Mouse (Mus musculus): ENCODE results near the gene Zfp335. TPM values are rescaled to one million over a fixed set of nuclear protein-coding genes. Genes with fewer than 3 reads are reported as not detected.

Gene Zfp335
- polyA plus RNA-seq, 1 experiment from 2014 or later, result 11.3 TPM

- H3K4me3 ChIP-seq (replicated peaks; ENCODE audit: low read length), result no peak overlapping the region
- H3K9me3 ChIP-seq (replicated peaks; ENCODE audit: control insufficient read depth, low read length), result no peaks in the 10 kb centered on the region
- 59% methylated on average over 4 of the region's 4 CpGs for WGBS
- no peak overlapping the region for H3K4me2 ChIP-seq (ENCODE audit: low read depth, low read length)
- H3K9ac ChIP-seq (ENCODE audit: low read length), result no peak overlapping the region
- no peaks in the 10 kb centered on the region for H3K36me3 ChIP-seq (ENCODE audit: control insufficient read depth, insufficient read depth, low read length)
- no peak for ATAC-seq (ENCODE audit: insufficient read depth, low FRiP score)
- peaks cover 26% of the 10 kb centered on the region; the same call in 1 of the 2 replicates for H3K27me3 ChIP-seq (ENCODE audit: control insufficient read depth, insufficient read depth, low read length)
- H3K27ac ChIP-seq (ENCODE audit: low read length), result no peak overlapping the region
- H3K4me1 ChIP-seq (ENCODE audit: control insufficient read depth, insufficient read depth, low read length), result peaks cover 17% of the 10 kb centered on the region
Measured at GRCm38 (mm10) chr2:164935991-164936390, 24.4 kb upstream of the Zfp335 start.

GRCm38 (mm10) chr2:164933534-164933933, 22.0 kb upstream of the Zfp335 start:
- Histone ChIP-seq H3K9me3 (replicated peaks; ENCODE audit: control insufficient read depth, low read length) (no peaks in the 10 kb centered on the region), H3K36me3 (ENCODE audit: control insufficient read depth, insufficient read depth, low read length) (no peaks in the 10 kb centered on the region), H3K27ac (ENCODE audit: low read length) (no peak overlapping the region), H3K9ac (ENCODE audit: low read length) (no peak overlapping the region), H3K27me3 (ENCODE audit: control insufficient read depth, insufficient read depth, low read length) (peaks cover 10% of the 10 kb centered on the region; the same call in 1 of the 2 replicates), H3K4me3 (replicated peaks; ENCODE audit: low read length) (no peak overlapping the region), H3K4me1 (ENCODE audit: control insufficient read depth, insufficient read depth, low read length) (peaks cover 4% of the 10 kb centered on the region; the same call in 1 of the 2 replicates), H3K4me2 (ENCODE audit: low read depth, low read length) (no peak overlapping the region)
- ATAC-seq (ENCODE audit: insufficient read depth, low FRiP score), result no peak
- WGBS, result 29% methylated on average over 10 of the region's 10 CpGs

GRCm38 (mm10) chr2:164930706-164931581, 19.4 kb upstream of the Zfp335 start:
- Histone ChIP-seq H3K9ac (ENCODE audit: low read length) (no peak overlapping the region), H3K4me2 (ENCODE audit: low read depth, low read length) (no peak overlapping the region), H3K4me1 (ENCODE audit: control insufficient read depth, insufficient read depth, low read length) (peaks cover 4% of the 10 kb centered on the region; the same call in 1 of the 2 replicates), H3K9me3 (replicated peaks; ENCODE audit: control insufficient read depth, low read length) (no peaks in the 10 kb centered on the region), H3K36me3 (ENCODE audit: control insufficient read depth, insufficient read depth, low read length) (no peaks in the 10 kb centered on the region), H3K4me3 (replicated peaks; ENCODE audit: low read length) (no peak overlapping the region), H3K27me3 (ENCODE audit: control insufficient read depth, insufficient read depth, low read length) (peaks cover 5% of the 10 kb centered on the region; the same call in 1 of the 2 replicates), H3K27ac (ENCODE audit: low read length) (peak overlapping the region; percentile 52)
- 31% methylated on average over 11 of the region's 11 CpGs for WGBS
- ATAC-seq (ENCODE audit: insufficient read depth, low FRiP score), result peak; percentile 72

- peaks cover 4% of the 10 kb centered on the region; the same call in 1 of the 2 replicates for H3K36me3 ChIP-seq (ENCODE audit: control insufficient read depth, insufficient read depth, low read length)
- H3K4me3 ChIP-seq (replicated peaks; ENCODE audit: low read length), result no peak overlapping the region
- peak; percentile 79 for ATAC-seq (ENCODE audit: insufficient read depth, low FRiP score)
- 33% methylated on average over 11 of the region's 11 CpGs for WGBS
- H3K27me3 ChIP-seq (ENCODE audit: control insufficient read depth, insufficient read depth, low read length), result no peaks in the 10 kb centered on the region
- H3K4me2 ChIP-seq (ENCODE audit: low read depth, low read length), result no peak overlapping the region
- H3K9ac ChIP-seq (ENCODE audit: low read length), result no peak overlapping the region
- no peaks in the 10 kb centered on the region for H3K4me1 ChIP-seq (ENCODE audit: control insufficient read depth, insufficient read depth, low read length)
- H3K27ac ChIP-seq (ENCODE audit: low read length), result no peak overlapping the region
- no peaks in the 10 kb centered on the region for H3K9me3 ChIP-seq (replicated peaks; ENCODE audit: control insufficient read depth, low read length)
Measured at GRCm38 (mm10) chr2:164924100-164924857, 12.7 kb upstream of the Zfp335 start.

- Histone ChIP-seq H3K4me3 (replicated peaks; ENCODE audit: low read length) (no peak overlapping the region), H3K36me3 (ENCODE audit: control insufficient read depth, insufficient read depth, low read length) (peaks cover 6% of the 10 kb centered on the region; the same call in 1 of the 2 replicates), H3K4me2 (ENCODE audit: low read depth, low read length) (no peak overlapping the region), H3K27ac (ENCODE audit: low read length) (no peak overlapping the region), H3K4me1 (ENCODE audit: control insufficient read depth, insufficient read depth, low read length) (no peaks in the 10 kb centered on the region), H3K9ac (ENCODE audit: low read length) (no peak overlapping the region), H3K9me3 (replicated peaks; ENCODE audit: control insufficient read depth, low read length) (no peaks in the 10 kb centered on the region), H3K27me3 (ENCODE audit: control insufficient read depth, insufficient read depth, low read length) (no peaks in the 10 kb centered on the region)
- WGBS, result 70% methylated on average over 4 of the region's 4 CpGs
- ATAC-seq (ENCODE audit: insufficient read depth, low FRiP score), result no peak
Measured at GRCm38 (mm10) chr2:164923291-164923690, 11.7 kb upstream of the Zfp335 start.

- H3K9ac ChIP-seq (ENCODE audit: low read length), result no peak overlapping the region
- no peak overlapping the region for H3K4me3 ChIP-seq (replicated peaks; ENCODE audit: low read length)
- WGBS, result 47% methylated on average over 6 of the region's 7 CpGs
- H3K4me1 ChIP-seq (ENCODE audit: control insufficient read depth, insufficient read depth, low read length), result no peaks in the 10 kb centered on the region
- no peak overlapping the region for H3K4me2 ChIP-seq (ENCODE audit: low read depth, low read length)
- peaks cover 6% of the 10 kb centered on the region; the same call in 1 of the 2 replicates for H3K36me3 ChIP-seq (ENCODE audit: control insufficient read depth, insufficient read depth, low read length)
- no peak for ATAC-seq (ENCODE audit: insufficient read depth, low FRiP score)
- H3K27ac ChIP-seq (ENCODE audit: low read length), result no peak overlapping the region
- H3K9me3 ChIP-seq (replicated peaks; ENCODE audit: control insufficient read depth, low read length), result no peaks in the 10 kb centered on the region
- no peaks in the 10 kb centered on the region for H3K27me3 ChIP-seq (ENCODE audit: control insufficient read depth, insufficient read depth, low read length)
Measured at GRCm38 (mm10) chr2:164921984-164922383, 10.4 kb upstream of the Zfp335 start.

GRCm38 (mm10) chr2:164918325-164918724, 6.8 kb upstream of the Zfp335 start:
- no peak overlapping the region for H3K9ac ChIP-seq (ENCODE audit: low read length)
- H3K27ac ChIP-seq (ENCODE audit: low read length), result no peak overlapping the region
- H3K4me3 ChIP-seq (replicated peaks; ENCODE audit: low read length), result no peak overlapping the region
- WGBS, result 69% methylated on average over 4 of the region's 5 CpGs
- peaks cover 4% of the 10 kb centered on the region for H3K4me1 ChIP-seq (ENCODE audit: control insufficient read depth, insufficient read depth, low read length)
- ATAC-seq (ENCODE audit: insufficient read depth, low FRiP score), result no peak
- H3K9me3 ChIP-seq (replicated peaks; ENCODE audit: control insufficient read depth, low read length), result no peaks in the 10 kb centered on the region
- peaks cover 6% of the 10 kb centered on the region; the same call in 1 of the 2 replicates for H3K36me3 ChIP-seq (ENCODE audit: control insufficient read depth, insufficient read depth, low read length)
- no peak overlapping the region for H3K4me2 ChIP-seq (ENCODE audit: low read depth, low read length)
- H3K27me3 ChIP-seq (ENCODE audit: control insufficient read depth, insufficient read depth, low read length), result no peaks in the 10 kb centered on the region

- H3K9ac ChIP-seq (ENCODE audit: low read length), result no peak overlapping the region
- ATAC-seq (ENCODE audit: insufficient read depth, low FRiP score), result no peak
- H3K4me2 ChIP-seq (ENCODE audit: low read depth, low read length), result no peak overlapping the region
- peaks cover 6% of the 10 kb centered on the region; the same call in 1 of the 2 replicates for H3K36me3 ChIP-seq (ENCODE audit: control insufficient read depth, insufficient read depth, low read length)
- H3K27me3 ChIP-seq (ENCODE audit: control insufficient read depth, insufficient read depth, low read length), result no peaks in the 10 kb centered on the region
- H3K4me1 ChIP-seq (ENCODE audit: control insufficient read depth, insufficient read depth, low read length), result peaks cover 7% of the 10 kb centered on the region
- WGBS, result 61% methylated on average over 10 of the region's 10 CpGs
- H3K27ac ChIP-seq (ENCODE audit: low read length), result no peak overlapping the region
- no peak overlapping the region for H3K4me3 ChIP-seq (replicated peaks; ENCODE audit: low read length)
- H3K9me3 ChIP-seq (replicated peaks; ENCODE audit: control insufficient read depth, low read length), result no peaks in the 10 kb centered on the region
Measured at GRCm38 (mm10) chr2:164917371-164917770, 5.8 kb upstream of the Zfp335 start.

GRCm38 (mm10) chr2:164916820-164917219, 5.3 kb upstream of the Zfp335 start:
- peaks cover 6% of the 10 kb centered on the region; the same call in 1 of the 2 replicates for H3K36me3 ChIP-seq (ENCODE audit: control insufficient read depth, insufficient read depth, low read length)
- no peak overlapping the region for H3K4me2 ChIP-seq (ENCODE audit: low read depth, low read length)
- H3K27me3 ChIP-seq (ENCODE audit: control insufficient read depth, insufficient read depth, low read length), result no peaks in the 10 kb centered on the region
- H3K9ac ChIP-seq (ENCODE audit: low read length), result no peak overlapping the region
- H3K4me3 ChIP-seq (replicated peaks; ENCODE audit: low read length), result no peak overlapping the region
- H3K4me1 ChIP-seq (ENCODE audit: control insufficient read depth, insufficient read depth, low read length), result peaks cover 7% of the 10 kb centered on the region
- no peak for ATAC-seq (ENCODE audit: insufficient read depth, low FRiP score)
- no peaks in the 10 kb centered on the region for H3K9me3 ChIP-seq (replicated peaks; ENCODE audit: control insufficient read depth, low read length)
- WGBS, result 64% methylated on average over 5 of the region's 5 CpGs
- H3K27ac ChIP-seq (ENCODE audit: low read length), result no peak overlapping the region

Data from stomach, embryonic 16.5 days (tissue).